Mouse (Mus musculus): Measurements from ENCODE around the gene Tma16.

GRCm38 (mm10) chr8:66476880-66477279 lies 9.4 kb downstream of the Tma16 start:
- TF ChIP-seq CTCF (IDR thresholded peaks at IDR 0.05; ENCODE audit: borderline replicate concordance, extremely low read depth, insufficient read depth, insufficient read length) (no peak), POLR2A (IDR thresholded peaks at IDR 0.05; ENCODE audit: borderline replicate concordance, extremely low read depth, insufficient read depth, insufficient read length, poor library complexity, severe bottlenecking) (no peak)
